Mouse (Mus musculus): ENCODE data around the gene Tlr3.

DNA sequence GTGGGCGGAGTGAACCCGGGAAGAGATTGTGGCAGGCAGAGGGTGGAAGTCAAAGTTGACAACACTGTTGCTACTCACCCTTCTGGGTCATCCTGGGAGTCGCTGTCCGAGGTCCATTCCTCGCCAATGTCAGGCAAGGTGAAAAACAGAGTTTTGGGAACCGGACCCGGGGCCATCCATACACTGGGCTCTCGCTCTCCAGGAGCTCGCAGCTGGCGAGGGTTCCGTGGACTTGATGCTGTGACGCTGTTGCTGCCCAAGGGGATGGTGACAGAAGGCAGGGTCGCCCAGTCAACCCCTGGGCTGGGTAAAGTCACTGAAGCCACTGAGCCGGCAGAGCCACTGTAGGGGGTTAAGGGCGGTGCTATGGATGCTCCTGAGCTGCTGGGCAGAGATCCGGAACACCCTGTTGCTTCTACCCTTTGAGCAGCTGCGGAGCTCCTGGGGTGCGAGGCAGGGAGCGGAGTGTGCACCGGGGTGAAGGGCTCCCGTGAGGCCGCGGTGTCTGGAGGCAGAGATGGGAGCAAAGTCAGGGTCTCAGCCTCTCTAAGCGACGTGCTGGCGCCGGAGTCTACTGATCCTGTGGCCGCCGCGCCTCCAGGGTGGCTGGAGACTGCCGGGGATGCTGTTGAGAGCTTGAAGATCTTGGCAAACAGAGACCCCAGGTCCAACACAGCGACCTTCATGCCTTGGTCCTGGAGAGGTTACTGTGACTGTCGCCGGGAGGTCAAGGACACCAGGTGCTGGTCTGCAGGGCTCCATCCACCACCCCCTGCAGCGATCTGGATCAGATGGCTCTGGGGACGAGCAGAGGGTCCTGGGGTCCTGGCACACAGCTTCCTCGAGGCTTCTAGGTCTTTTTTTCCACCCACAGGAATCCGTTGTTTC is 29.6 kb downstream of the Tlr3 start:
- no peak for TF ChIP-seq POLR2A (IDR thresholded peaks at IDR 0.05; ENCODE audit: insufficient read depth, low read length)
- no peak for TF ChIP-seq CTCF (IDR thresholded peaks at IDR 0.05; ENCODE audit: low read depth, low read length)

Measured in ES-Bruce4 (cell line).